Mouse (Mus musculus) myocyte (in vitro differentiated cells): ENCODE data around the gene Ndufa3.

Source experiments
- CEBPB ChIP-seq: IDR thresholded peaks from 2 replicates; pipeline ENCODE4 v1.6.1; 2011; ENCODE audit warnings: mild to moderate bottlenecking, moderate library complexity; ENCODE audit not compliant: poor library complexity, insufficient read depth, severe bottlenecking
- E2F4 ChIP-seq: IDR thresholded peaks from one replicate; pipeline ENCODE4 v1.6.1; 2011; ENCODE audit warnings: mild to moderate bottlenecking, control low read depth, moderate library complexity; ENCODE audit not compliant: insufficient read depth
- MAX ChIP-seq: IDR thresholded peaks from one replicate; pipeline ENCODE4 v1.6.1; 2011; ENCODE audit warnings: low read depth, mild to moderate bottlenecking, control low read depth
- MYOD1 ChIP-seq, 3 experiments: IDR thresholded peaks; one replicate each; pipeline ENCODE4 v1.6.1; 2011; ENCODE audit warnings: control low read depth in 2 of 3, low read depth in 2 of 3, mild to moderate bottlenecking in 2 of 3, moderate library complexity in 1 of 3; ENCODE audit not compliant: insufficient read length in 2 of 3, control insufficient read depth in 1 of 3
- MYOG ChIP-seq, 3 experiments: IDR thresholded peaks; one replicate each; pipeline ENCODE4 v1.6.1; 2011; ENCODE audit warnings: control low read depth in 2 of 3, low read depth in 2 of 3, mild to moderate bottlenecking in 2 of 3; ENCODE audit not compliant: insufficient read length in 2 of 3, control insufficient read depth in 1 of 3, insufficient read depth in 1 of 3
- POLR2A ChIP-seq: IDR thresholded peaks from one replicate; pipeline ENCODE4 v1.6.1; 2011; ENCODE audit warnings: low read depth, mild to moderate bottlenecking, control low read depth, moderate library complexity; ENCODE audit not compliant: insufficient read length
- POLR2AphosphoS2 ChIP-seq: IDR thresholded peaks from one replicate; pipeline ENCODE4 v1.6.1; 2011; ENCODE audit warnings: low read depth, control low read depth; ENCODE audit not compliant: insufficient read length
- SRF ChIP-seq: IDR thresholded peaks from one replicate; pipeline ENCODE4 v1.6.1; 2011; ENCODE audit warnings: low read depth; ENCODE audit not compliant: control insufficient read depth, insufficient read length
- TCF12 ChIP-seq: IDR thresholded peaks from one replicate; pipeline ENCODE4 v1.6.1; 2011; ENCODE audit warnings: mild to moderate bottlenecking, control low read depth; ENCODE audit not compliant: poor library complexity, insufficient read depth, severe bottlenecking
- TCF3 ChIP-seq: IDR thresholded peaks from one replicate; pipeline ENCODE4 v1.6.1; 2011; ENCODE audit warnings: low read depth, control low read depth; ENCODE audit not compliant: insufficient read length
- USF1 ChIP-seq: IDR thresholded peaks from one replicate; pipeline ENCODE4 v1.6.1; 2011; ENCODE audit warnings: low read depth, mild to moderate bottlenecking, control low read depth, moderate library complexity

- TF ChIP-seq TCF12, result no peak
- no peak for TF ChIP-seq POLR2A
- TF ChIP-seq MAX, result no peak
- TF ChIP-seq E2F4, result no peak
- TF ChIP-seq CEBPB, result no peak
- no peak for TF ChIP-seq USF1
- TF ChIP-seq POLR2AphosphoS2, result no peak
- TF ChIP-seq MYOD1 (IDR thresholded peaks at IDR 0.05; ENCODE audit: control insufficient read depth in 1 of 3, insufficient read length in 2 of 3, low read depth in 2 of 3), result no peak
- no peak for TF ChIP-seq SRF
- no peak for TF ChIP-seq MYOG (IDR thresholded peaks at IDR 0.05; ENCODE audit: control insufficient read depth in 1 of 3, insufficient read depth in 1 of 3, insufficient read length in 2 of 3, low read depth in 2 of 3)
- no peak for TF ChIP-seq TCF3
These were observed 6.7 kb upstream of the Ndufa3 start for GRCm38 (mm10) chr7:3610437-3610836.
